In genomic region chr2:28607341-28608165, GRCm38 (mm10) we compare ENCODE assay signal across 17 mouse cellular contexts. TPM values are rescaled to one million over a fixed set of nuclear protein-coding genes. Genes with fewer than 3 reads are reported as not detected.
DNase-seq lines count a peak whose midpoint lies in the region; ATAC-seq and TF ChIP-seq lines count a peak whose summit lies in the region.
"Had no signal": no experiment of that assay in that cellular context is flagged by ENCODE, and none has a peak within 500 bp of the region (broad histone marks: within the 10 kb centered on the region; RNA-seq: fewer than 3 reads in every experiment).

No protein-coding gene starts in this region.

- TF ChIP-seq EP300 in liver, embryonic 14.5 days (IDR thresholded peaks at IDR 0.05; ENCODE audit: low read depth) = no peak
- TF ChIP-seq EP300 in heart, adult 2 months (IDR thresholded peaks at IDR 0.05; ENCODE audit: insufficient read depth, low read depth, low read length) = no peak

- intact Hi-C loops in heart, postnatal 10 days (cut with DNase I) = no loop called here
- intact Hi-C loops in heart, adult 2 months (cut with DNase I) = no loop called here

- H3K79me2 ChIP-seq in heart, adult 2 months (replicated peaks; ENCODE audit: control insufficient read depth, insufficient read depth, low read length) = no peaks in the 10 kb centered on the region

- TF ChIP-seq POLR2A in heart, adult 2 months (IDR thresholded peaks at IDR 0.05; ENCODE audit: insufficient read depth, low read depth, low read length) = no peak

- ATAC-seq in heart, embryonic 12.5 days (ENCODE audit: insufficient number of reproducible peaks, low FRiP score) = peak; percentile 58
- ATAC-seq in embryonic facial prominence, embryonic 14.5 days (ENCODE audit: low read depth) = peak; percentile 72
- ATAC-seq in liver, embryonic 14.5 days (ENCODE audit: insufficient read depth) = peak; percentile 59
- ATAC-seq in midbrain, embryonic 13.5 days = no peak
- ATAC-seq: midbrain, embryonic 15.5 days had no signal

- H3K4me3 ChIP-seq in heart, embryonic 12.5 days = no peak overlapping the region
- no peak overlapping the region for H3K4me3 ChIP-seq in embryonic facial prominence, embryonic 14.5 days (ENCODE audit: low read depth, low read length)
- no peak overlapping the region for H3K4me3 ChIP-seq in liver, embryonic 14.5 days (ENCODE audit: insufficient read depth in 1 of 2, low read depth in 2 of 2, low read length in 2 of 2)
- H3K4me3 ChIP-seq in heart, adult 2 months = no peak overlapping the region
- H3K4me3 ChIP-seq in midbrain, embryonic 13.5 days (replicated peaks) = no peak overlapping the region
- H3K4me3 ChIP-seq: midbrain, embryonic 15.5 days had no signal

- no peak for TF ChIP-seq CTCF in liver, embryonic 14.5 days (IDR thresholded peaks at IDR 0.05; ENCODE audit: low read depth)
- no peak for TF ChIP-seq CTCF in heart, adult 2 months (IDR thresholded peaks at IDR 0.05)

- WGBS in heart, embryonic 12.5 days = 47% methylated on average over 10 of the region's 10 CpGs
- 45% methylated on average over 10 of the region's 10 CpGs for WGBS in embryonic facial prominence, embryonic 14.5 days
- 30% methylated on average over 10 of the region's 10 CpGs for WGBS in liver, embryonic 14.5 days (ENCODE audit: insufficient replicate concordance)
- 56% methylated on average over 10 of the region's 10 CpGs for WGBS in heart, adult 2 months
- 54% methylated on average over 10 of the region's 10 CpGs for whole genome bisulfite sequencing in midbrain, embryonic 13.5 days

- H3K27ac ChIP-seq in heart, embryonic 12.5 days (ENCODE audit: poor library complexity, severe bottlenecking) = no peak overlapping the region
- H3K27ac ChIP-seq in embryonic facial prominence, embryonic 14.5 days (replicated peaks; ENCODE audit: low read depth, low read length) = no peak overlapping the region
- peak overlapping the region; percentile 20 for H3K27ac ChIP-seq in liver, embryonic 14.5 days
- H3K27ac ChIP-seq in heart, adult 2 months = no peak overlapping the region
- H3K27ac ChIP-seq in midbrain, embryonic 13.5 days = no peak overlapping the region
- H3K27ac ChIP-seq: hindbrain, embryonic 14.5 days; midbrain, embryonic 15.5 days had no signal

- peaks cover 10% of the 10 kb centered on the region for H3K4me1 ChIP-seq in heart, embryonic 12.5 days (replicated peaks)
- H3K4me1 ChIP-seq in embryonic facial prominence, embryonic 14.5 days (ENCODE audit: control insufficient read depth, insufficient read depth, low read length) = no peaks in the 10 kb centered on the region
- H3K4me1 ChIP-seq in liver, embryonic 14.5 days (replicated peaks; ENCODE audit: control insufficient read depth in 2 of 2, insufficient read depth in 2 of 2, low read length in 1 of 2) = peaks cover 45 to 59% of the 10 kb centered on the region in 2 experiments
- no peaks in the 10 kb centered on the region for H3K4me1 ChIP-seq in heart, adult 2 months (ENCODE audit: control insufficient read depth, insufficient read depth, low read length)
- H3K4me1 ChIP-seq in midbrain, embryonic 13.5 days (replicated peaks) = no peaks in the 10 kb centered on the region; the same call in 1 of the 2 replicates
- H3K4me1 ChIP-seq: midbrain, embryonic 15.5 days had no signal

- H3K36me3 ChIP-seq in heart, embryonic 12.5 days = no peaks in the 10 kb centered on the region
- no peaks in the 10 kb centered on the region for H3K36me3 ChIP-seq in embryonic facial prominence, embryonic 14.5 days (ENCODE audit: control insufficient read depth, insufficient read depth, low read length)
- peaks cover 45% of the 10 kb centered on the region for H3K36me3 ChIP-seq in liver, embryonic 14.5 days (replicated peaks; ENCODE audit: control insufficient read depth, insufficient read depth, low read depth)
- no peaks in the 10 kb centered on the region for H3K36me3 ChIP-seq in heart, adult 2 months (ENCODE audit: control insufficient read depth, insufficient read depth, low read length)
- H3K36me3 ChIP-seq in midbrain, embryonic 13.5 days = no peaks in the 10 kb centered on the region
- H3K36me3 ChIP-seq: midbrain, embryonic 15.5 days had no signal

- DNase-seq in heart, postnatal 10 days = no peak
- peak; percentile 95 for DNase-seq in ES-CJ7 (ENCODE audit: low read depth, low spot score)
- DNase-seq in embryonic facial prominence, embryonic 14.5 days (ENCODE audit: low spot score) = peak; percentile 41
- no peak for DNase-seq in liver, embryonic 14.5 days (ENCODE audit: low read depth in 3 of 3, low spot score in 3 of 3)
- DNase-seq in frontal cortex, postnatal 25 days (ENCODE audit: low spot score in 2 of 2) = no peak
- DNase-seq in heart, adult 2 months = no peak
- DNase-seq: cerebellum, adult 11 months; kidney, adult 9 months; lung, postnatal 10 days had no signal

- H3K27me3 ChIP-seq in heart, embryonic 12.5 days (replicated peaks) = no peaks in the 10 kb centered on the region
- no peaks in the 10 kb centered on the region for H3K27me3 ChIP-seq in embryonic facial prominence, embryonic 14.5 days (replicated peaks; ENCODE audit: control insufficient read depth, insufficient read depth, low read length)
- no peaks in the 10 kb centered on the region for H3K27me3 ChIP-seq in liver, embryonic 14.5 days (ENCODE audit: control insufficient read depth, insufficient read depth, low read length)
- no peaks in the 10 kb centered on the region for H3K27me3 ChIP-seq in heart, adult 2 months (ENCODE audit: control insufficient read depth, insufficient read depth, low read length)
- H3K27me3 ChIP-seq in midbrain, embryonic 13.5 days = no peaks in the 10 kb centered on the region
- H3K27me3 ChIP-seq: midbrain, embryonic 15.5 days had no signal

- no peaks in the 10 kb centered on the region for H3K9me3 ChIP-seq in heart, embryonic 12.5 days (replicated peaks)
- no peaks in the 10 kb centered on the region for H3K9me3 ChIP-seq in embryonic facial prominence, embryonic 14.5 days (ENCODE audit: control insufficient read depth, low read length)
- H3K9me3 ChIP-seq in liver, embryonic 14.5 days (ENCODE audit: control insufficient read depth, low read length) = no peaks in the 10 kb centered on the region
- no peaks in the 10 kb centered on the region for H3K9me3 ChIP-seq in midbrain, embryonic 13.5 days
- H3K9me3 ChIP-seq: midbrain, embryonic 15.5 days had no signal

- no peak overlapping the region for H3K4me2 ChIP-seq in heart, embryonic 12.5 days
- H3K4me2 ChIP-seq in embryonic facial prominence, embryonic 14.5 days (ENCODE audit: low read depth, low read length) = no peak overlapping the region
- no peak overlapping the region for H3K4me2 ChIP-seq in liver, embryonic 14.5 days (ENCODE audit: low read depth)
- H3K4me2 ChIP-seq in midbrain, embryonic 13.5 days (replicated peaks) = no peak overlapping the region
- H3K4me2 ChIP-seq: hindbrain, embryonic 14.5 days; midbrain, embryonic 15.5 days had no signal

- no peak overlapping the region for H3K9ac ChIP-seq in heart, embryonic 12.5 days
- H3K9ac ChIP-seq in embryonic facial prominence, embryonic 14.5 days (ENCODE audit: low read depth, low read length) = no peak overlapping the region
- H3K9ac ChIP-seq in liver, embryonic 14.5 days (replicated peaks) = peak overlapping the region; percentile 34; the same call in 1 of the 2 replicates
- H3K9ac ChIP-seq in heart, adult 2 months (ENCODE audit: low read depth, low read length) = no peak overlapping the region
- no peak overlapping the region for H3K9ac ChIP-seq in midbrain, embryonic 13.5 days (replicated peaks)
- H3K9ac ChIP-seq: hindbrain, embryonic 14.5 days; midbrain, embryonic 15.5 days had no signal

RNA-seq across cellular contexts. Expression of gene Gfi1b, which starts 14.2 kb away (rescaled TPM):
- 3.9 and 5.6 TPM in 2 replicates for polyA plus RNA-seq in heart, embryonic 12.5 days (2016; fragmentation: Nextera tagmentation; extraction: Ambion mirVana)
- total RNA-seq in heart, postnatal 10 days (2021) = not detected
- 0.13 and 0.55 TPM in 2 replicates for polyA plus RNA-seq in embryonic facial prominence, embryonic 14.5 days (2014; fragmentation: Nextera tagmentation; extraction: Ambion mirVana)
- polyA plus RNA-seq in liver, embryonic 14.5 days (2012; rRNA removed) = 72.5 and 86.9 TPM in 2 replicates
- 89.2 and 107 TPM in 2 replicates for polyA plus RNA-seq in liver, embryonic 14.5 days (2014; fragmentation: Nextera tagmentation; extraction: Ambion mirVana)
- total RNA-seq in heart, adult 2 months (2021) = not detected
- polyA plus RNA-seq in heart, adult 2 months (2012; rRNA removed) = 0.12 TPM in 2 replicates
- 0.43 and 0.67 TPM in 2 replicates for polyA plus RNA-seq in midbrain, embryonic 13.5 days (2015; fragmentation: Nextera tagmentation; extraction: Ambion mirVana)
- total RNA-seq: layer of hippocampus, adult 8-10 months; left cerebral cortex, postnatal 10 days had no signal
- polyA plus RNA-seq: hindbrain, embryonic 14.5 days; midbrain, embryonic 15.5 days had no signal

RNA-seq across cellular contexts. Expression of gene Gtf3c5, which starts 24.0 kb away (rescaled TPM):
- polyA plus RNA-seq in heart, embryonic 12.5 days (2016; fragmentation: Nextera tagmentation; extraction: Ambion mirVana) = 32.5 and 34.2 TPM in 2 replicates
- total RNA-seq in heart, postnatal 10 days (2021) = 10 to 100 TPM; 14.1 to 15.4 TPM
- 23.7 and 27.9 TPM in 2 replicates for polyA plus RNA-seq in embryonic facial prominence, embryonic 14.5 days (2014; fragmentation: Nextera tagmentation; extraction: Ambion mirVana)
- 10.0 and 11.6 TPM in 2 replicates for polyA plus RNA-seq in liver, embryonic 14.5 days (2012; rRNA removed)
- polyA plus RNA-seq in liver, embryonic 14.5 days (2014; fragmentation: Nextera tagmentation; extraction: Ambion mirVana) = 7.6 and 9.0 TPM in 2 replicates
- total RNA-seq in heart, adult 2 months (2021) = 10 to 100 TPM; 11.0 to 12.2 TPM
- polyA plus RNA-seq in heart, adult 2 months (2012; rRNA removed) = 14.3 and 21.9 TPM in 2 replicates
- polyA plus RNA-seq in midbrain, embryonic 13.5 days (2015; fragmentation: Nextera tagmentation; extraction: Ambion mirVana) = 51.0 and 51.6 TPM in 2 replicates

RNA-seq across cellular contexts. Expression of gene Tsc1, which starts 33.5 kb away (rescaled TPM):
- polyA plus RNA-seq in heart, embryonic 12.5 days (2016; fragmentation: Nextera tagmentation; extraction: Ambion mirVana) = 16.7 and 17.6 TPM in 2 replicates
- total RNA-seq in heart, postnatal 10 days (2021) = 10 to 100 TPM; 16.4 to 19.8 TPM
- polyA plus RNA-seq in embryonic facial prominence, embryonic 14.5 days (2014; fragmentation: Nextera tagmentation; extraction: Ambion mirVana) = 15.3 and 16.0 TPM in 2 replicates
- 4.5 and 5.4 TPM in 2 replicates for polyA plus RNA-seq in liver, embryonic 14.5 days (2012; rRNA removed)
- 5.3 and 7.5 TPM in 2 replicates for polyA plus RNA-seq in liver, embryonic 14.5 days (2014; fragmentation: Nextera tagmentation; extraction: Ambion mirVana)
- total RNA-seq in heart, adult 2 months (2021) = 10 to 100 TPM; 24.9 to 29.3 TPM
- 11.5 and 22.7 TPM in 2 replicates for polyA plus RNA-seq in heart, adult 2 months (2012; rRNA removed)
- polyA plus RNA-seq in midbrain, embryonic 13.5 days (2015; fragmentation: Nextera tagmentation; extraction: Ambion mirVana) = 37.1 and 38.4 TPM in 2 replicates

RNA-seq across cellular contexts. Expression of gene Cel, which starts 44.4 kb away (rescaled TPM):
- not detected in 2 replicates for polyA plus RNA-seq in heart, embryonic 12.5 days (2016; fragmentation: Nextera tagmentation; extraction: Ambion mirVana)
- total RNA-seq in heart, postnatal 10 days (2021) = not detected
- polyA plus RNA-seq in embryonic facial prominence, embryonic 14.5 days (2014; fragmentation: Nextera tagmentation; extraction: Ambion mirVana) = not detected in 2 replicates
- 0.10 and 0.19 TPM in 2 replicates for polyA plus RNA-seq in liver, embryonic 14.5 days (2012; rRNA removed)
- 0.39 TPM in 1 of 2 replicates, not detected in the other for polyA plus RNA-seq in liver, embryonic 14.5 days (2014; fragmentation: Nextera tagmentation; extraction: Ambion mirVana)
- not detected for total RNA-seq in heart, adult 2 months (2021)
- polyA plus RNA-seq in heart, adult 2 months (2012; rRNA removed) = not detected in 2 replicates
- polyA plus RNA-seq in midbrain, embryonic 13.5 days (2015; fragmentation: Nextera tagmentation; extraction: Ambion mirVana) = 0.07 and 0.13 TPM in 2 replicates
- total RNA-seq: granulocyte monocyte progenitor cell, adult 5-6 weeks; layer of hippocampus, adult 8-10 months; left cerebral cortex, postnatal 10 days had no signal
- polyA plus RNA-seq: hindbrain, embryonic 14.5 days; stomach, embryonic 14.5 days had no signal

Comparison
In these comparisons a context has a peak if more than half of its experiments do, and no peak if none do; other contexts are left out.
1. DNase-seq: peak in ES-CJ7 (single experiment) and embryonic facial prominence, embryonic 14.5 days (single experiment); none in heart, postnatal 10 days (0 of 2), liver, embryonic 14.5 days (0 of 3), frontal cortex, postnatal 25 days (0 of 2) and heart, adult 2 months (0 of 2).
2. RNA of gene Gfi1b, which starts 14.2 kb away (polyA plus RNA-seq): 72.5 to 107 TPM in liver, embryonic 14.5 days; 3.9 to 5.6 TPM in heart, embryonic 12.5 days, 0.43 to 0.67 TPM in midbrain, embryonic 13.5 days, 0.13 to 0.55 TPM in embryonic facial prominence, embryonic 14.5 days and 0.12 TPM in heart, adult 2 months; every median in the first group is over 10 times any median in the second.